Mouse (Mus musculus) sigmoid colon, adult 10 weeks (tissue): ENCODE data around the gene Catsperz. TPM values are rescaled to one million over a fixed set of nuclear protein-coding genes. Genes with fewer than 3 reads are reported as not detected.

Experiments used
- polyA plus RNA-seq: library from polyadenylated mRNA; stranded (reverse); fragments of 350-450 nt; fragmentation: Illumina TruSeq; extraction: RNeasy Lipid Tissue Mini Kit (QIAGEN cat#74804); gene quantifications from one replicate; pipeline ENCODE4 v1.2.3, GENCODE M21; 2014; ENCODE audit warnings: low read depth, low replicate concordance

The Catsperz gene
- not detected for polyA plus RNA-seq

GRCm38 (mm10) chr19:6925307-6925573, at the start of gene Catsperz:
Gene Catsperz, minus strand, starts transcription at chr19:6925380.

GRCm38 (mm10) chr19:6974211-6975205, 49.3 kb upstream of the Catsperz start, which contains the start of gene Ppp1r14b:
Gene Ppp1r14b, plus strand, starts transcription at chr19:6974968.

GRCm38 (mm10) chr19:6942249-6942691, 17.1 kb upstream of the Catsperz start, which contains the start of gene Gpr137:
Gene Gpr137, minus strand, starts transcription at chr19:6942480.

GRCm38 (mm10) chr19:6941372-6942248, 16.4 kb upstream of the Catsperz start, which contains the start of gene Bad:
Gene Bad, plus strand, starts transcription at chr19:6941861.

GRCm38 (mm10) chr19:6934195-6934977, 9.2 kb upstream of the Catsperz start, which contains the start of gene Kcnk4:
Gene Kcnk4, minus strand, starts transcription at chr19:6934515.

GRCm38 (mm10) chr19:6921647-6922567, 3.3 kb downstream of the Catsperz start, which contains the start of gene Esrra:
Gene Esrra, minus strand, starts transcription at chr19:6921813.

GRCm38 (mm10) chr19:6909507-6910289, 15.5 kb downstream of the Catsperz start, which contains the start of the genes Trmt112 and Prdx5:
Gene Trmt112, plus strand, starts transcription at chr19:6909698.
Gene Prdx5, minus strand, starts transcription at chr19:6910106.

Other genes starting within 250 kb of the Catsperz start
- not detected for gene Rps6ka4, start 84.7 kb downstream of the Catsperz start, polyA plus RNA-seq
- not detected for gene Ccdc88b, start 67.2 kb downstream of the Catsperz start, polyA plus RNA-seq
- 9.6 TPM for gene Trmt112, start 15.7 kb downstream of the Catsperz start, polyA plus RNA-seq
- gene Prdx5, start 15.3 kb downstream of the Catsperz start, polyA plus RNA-seq, result 22.6 TPM
- 16.9 TPM for gene Esrra, start 3.6 kb downstream of the Catsperz start, polyA plus RNA-seq
- not detected for gene Kcnk4, start 9.1 kb upstream of the Catsperz start, polyA plus RNA-seq
- gene Bad, start 16.5 kb upstream of the Catsperz start, polyA plus RNA-seq, result 1.6 TPM
- 0.73 TPM for gene Gpr137, start 17.1 kb upstream of the Catsperz start, polyA plus RNA-seq
- gene Ppp1r14b, start 49.6 kb upstream of the Catsperz start, polyA plus RNA-seq, result 4.9 TPM
- 16.1 TPM for gene Plcb3, start 51.1 kb upstream of the Catsperz start, polyA plus RNA-seq
- 7.6 TPM for gene Fkbp2, start 55.1 kb upstream of the Catsperz start, polyA plus RNA-seq
- gene Vegfb, start 62.3 kb upstream of the Catsperz start, polyA plus RNA-seq, result 6.6 TPM
- gene Dnajc4, start 67.2 kb upstream of the Catsperz start, polyA plus RNA-seq, result not detected
- not detected for gene Nudt22, start 70.7 kb upstream of the Catsperz start, polyA plus RNA-seq
- 1.1 TPM for gene Trpt1, start 70.8 kb upstream of the Catsperz start, polyA plus RNA-seq
- 0.38 TPM for gene Fermt3, start 94.1 kb upstream of the Catsperz start, polyA plus RNA-seq
- gene Stip1, start 114.6 kb upstream of the Catsperz start, polyA plus RNA-seq, result 30.8 TPM
- gene Macrod1, start 131.4 kb upstream of the Catsperz start, polyA plus RNA-seq, result 2.6 TPM
- gene Flrt1, start 180.3 kb upstream of the Catsperz start, polyA plus RNA-seq, result 0.25 TPM